Mouse (Mus musculus) T-cell, adult 66 days (primary cell): ENCODE results near the gene Thg1l. TPM values are rescaled to one million over a fixed set of nuclear protein-coding genes. Genes with fewer than 3 reads are reported as not detected.

ENCODE experiments used
- total RNA-seq, 2 experiments: library from RNA; stranded (reverse); gene quantifications; 3 replicates in 1 of 2; 4 replicates in 1 of 2; pipeline ENCODE4 v1.2.4; 2023

The Thg1l gene
- 1 to 10 TPM; 7.2 to 9.8 TPM for total RNA-seq

GRCm38 (mm10) chr11:45955127-45955627 is at the start of gene Thg1l:
Gene Thg1l (minus strand): TSS chr11:45955494.

GRCm38 (mm10) chr11:45979946-45980892 is 24.9 kb upstream of the Thg1l start, which contains the start of gene Sox30:
Gene Sox30 (plus strand): TSS chr11:45980310.

GRCm38 (mm10) chr11:45944643-45945156 is 10.6 kb downstream of the Thg1l start, which contains the start of gene Lsm11:
Gene Lsm11 (minus strand): TSS chr11:45944935.

Other genes starting within 250 kb of the Thg1l start
- 100 to 1,000 TPM; 146 to 153 TPM for gene Clint1, start 103.4 kb downstream of the Thg1l start, total RNA-seq
- gene Lsm11, start 10.6 kb downstream of the Thg1l start, total RNA-seq, result 1 to 10 TPM; 6.8 to 8.7 TPM
- not detected for gene Sox30, start 24.8 kb upstream of the Thg1l start, total RNA-seq
- 1 to 10 TPM; 1.8 to 5.5 TPM for gene Gm12166, start 96.8 kb upstream of the Thg1l start, total RNA-seq
- gene Adam19, start 100.5 kb upstream of the Thg1l start, total RNA-seq, result 100 to 1,000 TPM in 1 of 2 experiments, 10 to 100 TPM in 1; 93.1 to 106 TPM
- gene Nipal4, start 211.0 kb upstream of the Thg1l start, total RNA-seq, result under 1 TPM in 1 of 2 experiments, not detected in 1; 0.27 TPM